ENCODE assay signal across 22 mouse cellular contexts in genomic region chr13:109746492-109746891, GRCm38 (mm10).
"Had no signal": no experiment of that assay in that cellular context is flagged by ENCODE, and none has a peak within 500 bp of the region (broad histone marks: within the 10 kb centered on the region; RNA-seq: fewer than 3 reads in every experiment).

No protein-coding gene starts in this region.

- H3K4me3 ChIP-seq: heart, adult 2 months; heart, embryonic 13.5 days; heart, embryonic 15.5 days; hindbrain, embryonic 10.5 days; hindbrain, embryonic 12.5 days; intestine, embryonic 15.5 days; layer of hippocampus, adult 2 months; limb, embryonic 10.5 days; limb, embryonic 12.5 days; liver, embryonic 13.5 days had no signal

- H3K27ac ChIP-seq: heart, adult 2 months; heart, embryonic 13.5 days; heart, embryonic 15.5 days; hindbrain, embryonic 10.5 days; hindbrain, embryonic 12.5 days; hindbrain, embryonic 14.5 days; intestine, embryonic 15.5 days; layer of hippocampus, adult 2 months; limb, embryonic 10.5 days; limb, embryonic 12.5 days; liver, embryonic 13.5 days had no signal

- DNase-seq: gastrocnemius, postnatal 14 days; gastrocnemius, postnatal 36 days; heart, adult 11 months; heart, adult 2 months; heart, postnatal 14 days; heart, postnatal 36 days; kidney, adult 18-20 months; kidney, adult 8-10 months; kidney, postnatal 10 days; kidney, postnatal 25 days; kidney, postnatal 4 days; liver; liver, embryonic 13.5 days had no signal
